Mouse (Mus musculus) lung, embryonic 16.5 days (tissue): ENCODE measurements around the gene Pik3r5. TPM values are rescaled to one million over a fixed set of nuclear protein-coding genes. Genes with fewer than 3 reads are reported as not detected.

ENCODE experiments used
- ATAC-seq: fragments of 200-750 bp; cut with Nextera tagmentation; 2 replicates; pipeline ENCODE4 v1.8.0; 2017; ENCODE audit warnings: low read depth, mild to moderate bottlenecking, moderate library complexity
- H3K27ac ChIP-seq: fragments of 300-500 bp; sonication (generic); 2 replicates; pipeline ENCODE4 v1.5.1; 2014; ENCODE audit warnings: mild to moderate bottlenecking, control low read depth, low read length
- H3K27me3 ChIP-seq: fragments of 300-500 bp; sonication (generic); 2 replicates; pipeline ENCODE4 v1.6.1; 2014; ENCODE audit warnings: low read depth, low read length, mixed read lengths; ENCODE audit not compliant: control insufficient read depth, insufficient read depth
- H3K36me3 ChIP-seq: fragments of 300-500 bp; sonication (generic); 2 replicates; pipeline ENCODE4 v1.6.1; 2014; ENCODE audit warnings: low read length; ENCODE audit not compliant: control insufficient read depth, insufficient read depth
- H3K4me1 ChIP-seq: fragments of 300-500 bp; sonication (generic); replicated peaks from 2 replicates; pipeline ENCODE4 v1.6.1; 2014; ENCODE audit warnings: low read length, mixed read lengths; ENCODE audit not compliant: control insufficient read depth, insufficient read depth
- H3K4me2 ChIP-seq: fragments of 300-500 bp; sonication (generic); 2 replicates; pipeline ENCODE4 v1.6.1; 2014; ENCODE audit warnings: low read depth, low read length, control low read depth
- H3K4me3 ChIP-seq: fragments of 300-500 bp; sonication (generic); 2 replicates; pipeline ENCODE4 v1.5.1; 2014; ENCODE audit warnings: mild to moderate bottlenecking, low read length, control low read depth
- H3K9ac ChIP-seq: fragments of 300-500 bp; sonication (generic); 2 replicates; pipeline ENCODE4 v1.6.1; 2014; ENCODE audit warnings: low read length, control low read depth
- H3K9me3 ChIP-seq: fragments of 300-500 bp; sonication (generic); 2 replicates; pipeline ENCODE4 v1.6.1; 2016; ENCODE audit warnings: low read length; ENCODE audit not compliant: control insufficient read depth
- WGBS: fragments of 180-500 bp; shearing (Covaris S2); extraction: QIAGEN DNeasy Blood & Tissue Kit; methylation state at CpG from one replicate; pipeline ENCODE4 v1.1.7; 2014; 5-methylcytosine and 5-hydroxymethylcytosine counted together
- polyA plus RNA-seq: library from polyadenylated mRNA; unstranded; fragments of >200 nt; fragmentation: Nextera tagmentation; extraction: Ambion mirVana; gene quantifications from 2 replicates; pipeline ENCODE4 v1.2.1, GENCODE M21; 2015

Gene Pik3r5
- polyA plus RNA-seq, 1 experiment from 2014 or later: 0.55 TPM

DNA sequence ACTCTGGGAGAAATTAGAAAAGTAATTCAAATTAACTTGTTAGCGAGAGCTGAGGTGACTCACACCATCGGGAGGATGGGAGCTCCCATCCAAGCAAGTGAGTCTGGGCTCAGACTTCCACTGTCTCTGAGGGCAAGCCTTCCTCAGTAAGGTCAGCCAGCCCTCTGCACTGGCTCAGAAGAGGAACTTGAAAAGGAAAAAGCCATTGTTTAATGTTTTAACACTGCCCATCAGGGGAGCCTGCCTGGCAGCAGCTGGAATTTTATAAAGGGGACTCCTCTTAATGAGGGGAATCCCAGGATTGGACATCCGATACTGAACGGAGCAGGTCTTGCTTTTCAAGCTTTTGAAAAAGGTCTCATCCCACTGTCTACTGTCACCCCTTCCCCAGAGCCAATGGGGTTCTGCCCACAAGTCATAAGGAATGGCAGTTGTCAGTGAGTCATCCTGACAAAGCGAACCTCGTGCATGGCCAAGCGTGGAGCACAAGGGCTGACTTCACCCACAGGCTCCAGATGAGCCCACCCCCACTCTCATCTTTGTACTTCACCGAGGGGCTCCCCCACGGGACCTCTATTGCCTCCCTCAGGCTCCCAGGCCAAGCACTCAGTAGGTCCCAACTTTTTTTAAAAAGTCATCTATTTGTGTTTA lies 36.2 kb downstream of the Pik3r5 start:
- Histone ChIP-seq H3K4me3 (no peak overlapping the region), H3K27ac (no peak overlapping the region), H3K9ac (no peak overlapping the region), H3K27me3 (no peaks in the 10 kb centered on the region), H3K4me1 (no peaks in the 10 kb centered on the region), H3K4me2 (no peak overlapping the region), H3K9me3 (no peaks in the 10 kb centered on the region), H3K36me3 (no peaks in the 10 kb centered on the region)
- no peak for ATAC-seq
- 72% methylated on average over 9 of the region's 9 CpGs for whole genome bisulfite sequencing

DNA sequence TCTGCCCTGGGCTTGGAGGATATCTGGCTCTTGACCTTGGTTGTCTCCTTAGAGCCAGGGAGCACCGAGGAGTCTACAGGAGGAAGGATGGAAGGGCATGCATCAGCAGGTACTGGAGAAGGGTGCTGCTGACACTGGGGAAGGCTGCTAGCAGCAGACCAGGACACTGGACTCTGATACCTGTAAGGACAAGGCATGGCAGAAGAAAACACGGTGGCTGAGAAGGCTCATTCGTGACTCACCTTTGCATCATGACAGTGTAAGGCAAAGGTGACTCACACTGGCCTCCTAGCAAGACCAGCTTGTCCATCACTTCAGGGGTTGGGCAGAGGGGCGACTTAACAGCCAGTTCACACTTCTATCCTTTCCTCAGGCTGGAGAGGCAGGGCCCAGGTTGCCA lies 37.0 kb downstream of the Pik3r5 start:
- no peaks in the 10 kb centered on the region for H3K9me3 ChIP-seq
- no peak overlapping the region for H3K9ac ChIP-seq
- no peak for ATAC-seq
- no peak overlapping the region for H3K27ac ChIP-seq
- no peaks in the 10 kb centered on the region for H3K36me3 ChIP-seq
- 67% methylated on average over 4 of the region's 4 CpGs for WGBS
- no peaks in the 10 kb centered on the region for H3K27me3 ChIP-seq
- H3K4me3 ChIP-seq: no peak overlapping the region
- no peaks in the 10 kb centered on the region for H3K4me1 ChIP-seq
- no peak overlapping the region for H3K4me2 ChIP-seq

DNA sequence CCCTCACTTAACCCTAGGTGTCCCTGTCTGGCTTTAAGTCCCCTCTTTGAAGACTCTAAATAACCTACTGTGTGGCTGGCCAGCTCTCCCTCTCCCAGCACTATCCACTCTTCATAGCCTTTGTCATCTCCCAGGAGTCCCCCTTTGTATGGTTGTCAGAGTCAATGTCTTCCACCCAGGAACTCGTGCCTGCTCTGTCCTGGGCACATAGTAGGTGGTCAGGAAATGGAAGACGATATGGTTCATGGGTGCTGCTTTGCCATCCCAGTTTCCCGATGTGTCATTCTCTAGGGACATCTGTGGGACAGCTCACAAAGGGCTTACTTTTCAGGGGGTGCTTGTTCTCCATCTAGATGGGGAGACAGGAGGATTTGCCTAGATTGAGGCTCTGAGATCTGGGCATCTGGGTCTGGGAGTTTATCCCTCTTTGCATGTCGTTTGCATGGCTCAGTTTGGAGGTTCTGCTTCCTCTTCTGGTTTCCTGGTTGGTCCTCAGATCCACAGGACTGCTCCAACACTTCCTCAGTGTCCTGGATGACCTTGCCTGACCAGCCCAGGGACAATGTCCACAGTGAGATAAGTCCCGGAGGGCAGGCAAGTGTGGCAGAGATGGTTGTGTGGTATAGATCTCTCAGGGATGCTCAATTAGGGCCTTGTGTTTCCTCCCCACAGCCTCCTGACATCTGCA lies 40.4 kb downstream of the Pik3r5 start:
- no peak overlapping the region for H3K4me2 ChIP-seq
- no peaks in the 10 kb centered on the region for H3K27me3 ChIP-seq
- no peaks in the 10 kb centered on the region for H3K36me3 ChIP-seq
- 70% methylated on average over 5 of the region's 5 CpGs for WGBS
- H3K4me3 ChIP-seq: no peak overlapping the region
- no peak overlapping the region for H3K9ac ChIP-seq
- H3K4me1 ChIP-seq: no peaks in the 10 kb centered on the region
- H3K27ac ChIP-seq: no peak overlapping the region
- no peak for ATAC-seq
- H3K9me3 ChIP-seq: no peaks in the 10 kb centered on the region

DNA sequence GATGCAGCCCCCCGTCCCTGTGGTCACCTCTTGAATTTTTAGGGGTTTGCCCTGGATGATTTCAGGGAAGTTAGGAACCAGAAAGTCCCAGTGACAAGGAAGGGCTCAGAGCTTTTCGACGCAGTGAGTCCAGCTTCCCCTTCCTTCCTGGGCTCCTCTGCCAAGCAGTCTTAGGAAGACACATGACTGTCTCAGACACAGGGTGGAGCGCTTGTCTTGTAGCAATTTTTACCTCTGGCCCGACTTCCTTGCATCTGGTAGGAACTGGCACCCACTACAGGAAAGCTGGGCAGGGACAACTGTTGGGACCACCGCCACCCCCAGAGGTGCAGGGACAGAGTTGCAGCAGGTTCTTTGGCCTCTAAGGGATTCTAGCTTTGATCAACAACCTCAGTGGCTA lies 42.7 kb downstream of the Pik3r5 start:
- no peak overlapping the region for H3K4me2 ChIP-seq
- ATAC-seq: no peak
- no peak overlapping the region for H3K9ac ChIP-seq
- H3K27me3 ChIP-seq: no peaks in the 10 kb centered on the region
- 66% methylated on average over 6 of the region's 6 CpGs for WGBS
- peaks cover 2% of the 10 kb centered on the region; the same call in 1 of the 2 replicates for H3K4me1 ChIP-seq
- H3K36me3 ChIP-seq: no peaks in the 10 kb centered on the region
- H3K4me3 ChIP-seq: no peak overlapping the region
- no peaks in the 10 kb centered on the region for H3K9me3 ChIP-seq
- H3K27ac ChIP-seq: no peak overlapping the region

DNA sequence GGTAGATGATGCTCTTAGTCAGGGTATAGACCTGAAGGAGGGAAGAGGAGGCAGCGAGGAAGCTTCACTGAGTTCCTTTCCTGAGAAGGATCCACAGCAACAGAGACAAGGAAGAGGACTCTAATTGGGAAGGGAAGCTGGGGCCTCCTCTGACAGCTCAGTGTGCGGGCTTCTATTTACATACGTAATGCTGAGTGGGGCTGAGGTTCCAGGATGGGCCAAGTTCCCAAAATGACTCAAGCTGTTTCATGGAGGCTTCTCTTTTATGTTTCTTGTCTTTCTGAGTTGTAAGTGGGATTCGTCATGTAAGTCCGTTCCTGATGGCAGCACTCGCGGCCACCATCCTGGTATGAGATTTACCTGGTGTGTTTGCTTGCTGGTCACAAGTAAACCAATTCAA lies 43.8 kb downstream of the Pik3r5 start:
- WGBS: 79% methylated on average over 7 of the region's 7 CpGs

DNA sequence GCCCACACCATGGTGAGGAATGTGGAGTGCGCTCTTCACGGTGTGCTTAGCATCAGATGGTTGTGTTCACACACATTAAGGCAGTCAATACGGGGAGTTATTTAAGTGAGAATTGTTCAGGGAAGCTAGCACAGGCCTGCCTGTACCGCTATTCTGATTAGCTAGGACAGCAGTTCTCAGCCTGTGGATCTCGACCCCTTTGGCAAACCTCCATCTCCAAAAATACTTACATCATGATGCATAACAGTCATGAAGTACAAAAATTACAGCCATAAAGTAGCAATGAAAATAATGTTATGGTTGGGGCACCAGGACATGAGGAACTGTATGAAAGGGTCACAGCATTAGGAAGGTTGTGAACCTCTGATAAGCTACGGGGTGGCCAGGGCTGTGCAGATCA lies 45.7 kb downstream of the Pik3r5 start:
- peaks cover 2% of the 10 kb centered on the region; the same call in 1 of the 2 replicates for H3K4me1 ChIP-seq
- H3K4me2 ChIP-seq: no peak overlapping the region
- no peak overlapping the region for H3K9ac ChIP-seq
- 66% methylated on average over 6 of the region's 6 CpGs for WGBS
- H3K4me3 ChIP-seq: no peak overlapping the region
- H3K27ac ChIP-seq: no peak overlapping the region
- no peaks in the 10 kb centered on the region for H3K36me3 ChIP-seq
- no peaks in the 10 kb centered on the region for H3K27me3 ChIP-seq
- no peaks in the 10 kb centered on the region for H3K9me3 ChIP-seq
- ATAC-seq: 0 out of 2 replicates have a peak, but pooled peaks have one; percentile 30

More for the DNA sequence above, 43.8 kb downstream of the Pik3r5 start:
- Histone ChIP-seq H3K9ac (no peak overlapping the region), H3K4me1 (peaks cover 2% of the 10 kb centered on the region; the same call in 1 of the 2 replicates), H3K27me3 (no peaks in the 10 kb centered on the region), H3K9me3 (no peaks in the 10 kb centered on the region), H3K4me2 (no peak overlapping the region), H3K27ac (no peak overlapping the region), H3K36me3 (no peaks in the 10 kb centered on the region), H3K4me3 (no peak overlapping the region)
- no peak for ATAC-seq

DNA sequence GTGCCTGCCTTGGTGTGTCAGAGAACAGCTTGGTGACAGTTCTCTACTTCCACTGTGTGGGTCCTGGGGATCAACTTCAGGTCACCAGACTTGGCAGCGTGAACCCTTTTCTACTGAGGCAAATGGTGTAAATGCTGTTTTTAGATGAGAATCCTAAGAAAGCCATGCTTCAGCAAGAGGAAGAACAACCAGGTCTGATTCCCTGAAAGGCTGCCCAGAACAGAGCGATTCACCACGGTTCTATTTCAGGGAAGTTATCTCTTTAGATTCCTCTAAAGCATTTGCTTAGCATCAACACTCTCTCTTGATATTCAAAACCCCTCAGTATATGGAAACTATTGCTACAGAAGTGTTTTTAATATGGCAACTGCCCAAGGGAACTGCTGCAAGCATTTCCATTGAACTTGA lies 46.7 kb downstream of the Pik3r5 start:
- Histone ChIP-seq H3K4me2 (no peak overlapping the region), H3K4me1 (peaks cover 2% of the 10 kb centered on the region; the same call in 1 of the 2 replicates), H3K27me3 (no peaks in the 10 kb centered on the region), H3K27ac (peak overlapping the region; percentile 48), H3K36me3 (no peaks in the 10 kb centered on the region), H3K4me3 (no peak overlapping the region), H3K9ac (no peak overlapping the region), H3K9me3 (no peaks in the 10 kb centered on the region)
- peak; percentile 58 for ATAC-seq
- WGBS: 50% methylated on average over 3 of the region's 3 CpGs

DNA sequence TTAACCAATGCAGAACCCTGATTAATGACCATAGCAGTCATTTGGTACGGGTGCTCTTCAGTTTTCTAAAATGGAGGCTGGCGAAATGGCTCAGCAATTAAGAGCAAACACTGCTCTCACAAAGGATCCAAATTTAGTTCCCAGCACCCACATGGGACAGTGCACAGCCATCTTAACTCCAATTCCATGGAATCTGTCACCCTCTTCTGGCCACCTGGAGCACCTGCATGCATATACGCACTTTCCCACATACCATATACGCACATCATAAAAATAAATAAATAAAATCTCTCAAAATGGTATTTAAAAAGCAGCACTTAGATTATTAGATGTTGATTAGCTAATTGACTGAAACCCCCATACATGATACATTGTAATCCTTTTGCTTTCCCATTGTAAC lies 48.7 kb downstream of the Pik3r5 start:
- H3K4me3 ChIP-seq: no peak overlapping the region
- no peak overlapping the region for H3K27ac ChIP-seq
- H3K27me3 ChIP-seq: no peaks in the 10 kb centered on the region

DNA sequence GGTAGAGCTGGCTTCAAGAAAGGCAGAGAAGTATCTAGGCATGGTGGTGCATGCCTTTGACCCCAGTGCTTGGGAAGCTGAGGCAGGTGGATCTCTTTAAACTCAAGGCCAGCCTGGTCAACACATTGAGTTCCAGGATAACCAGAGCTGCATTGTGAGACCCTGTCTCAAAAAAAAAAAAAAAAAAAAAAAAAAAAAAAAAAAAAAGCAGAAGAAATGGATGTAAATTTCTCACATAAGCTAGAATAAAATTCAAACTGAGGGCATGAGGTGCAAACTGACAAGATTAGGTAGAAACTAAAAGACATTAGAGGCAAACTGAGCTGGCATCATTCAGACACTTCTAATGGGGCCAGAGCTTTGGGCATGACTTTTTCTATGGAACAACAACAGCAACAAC lies 50.1 kb downstream of the Pik3r5 start:
- no peaks in the 10 kb centered on the region for H3K36me3 ChIP-seq
- H3K27ac ChIP-seq: no peak overlapping the region
- peaks cover 2% of the 10 kb centered on the region; the same call in 1 of the 2 replicates for H3K4me1 ChIP-seq
- ATAC-seq: no peak
- H3K4me2 ChIP-seq: no peak overlapping the region
- no peaks in the 10 kb centered on the region for H3K27me3 ChIP-seq
- no peak overlapping the region for H3K4me3 ChIP-seq
- H3K9ac ChIP-seq: no peak overlapping the region
- no peaks in the 10 kb centered on the region for H3K9me3 ChIP-seq

More for the DNA sequence above, 48.7 kb downstream of the Pik3r5 start:
- H3K36me3 ChIP-seq: no peaks in the 10 kb centered on the region
- no peak for ATAC-seq
- 89% methylated on average over 4 of the region's 4 CpGs for WGBS
- peaks cover 2% of the 10 kb centered on the region; the same call in 1 of the 2 replicates for H3K4me1 ChIP-seq
- H3K4me2 ChIP-seq: no peak overlapping the region
- no peak overlapping the region for H3K9ac ChIP-seq
- no peaks in the 10 kb centered on the region for H3K9me3 ChIP-seq
